Mouse (Mus musculus): Measurements from ENCODE around the gene St6galnac4. TPM values are rescaled to one million over a fixed set of nuclear protein-coding genes. Genes with fewer than 3 reads are reported as not detected.

The St6galnac4 gene
- polyA plus RNA-seq, 1 experiment from 2014 or later = 33.1 TPM

DNA sequence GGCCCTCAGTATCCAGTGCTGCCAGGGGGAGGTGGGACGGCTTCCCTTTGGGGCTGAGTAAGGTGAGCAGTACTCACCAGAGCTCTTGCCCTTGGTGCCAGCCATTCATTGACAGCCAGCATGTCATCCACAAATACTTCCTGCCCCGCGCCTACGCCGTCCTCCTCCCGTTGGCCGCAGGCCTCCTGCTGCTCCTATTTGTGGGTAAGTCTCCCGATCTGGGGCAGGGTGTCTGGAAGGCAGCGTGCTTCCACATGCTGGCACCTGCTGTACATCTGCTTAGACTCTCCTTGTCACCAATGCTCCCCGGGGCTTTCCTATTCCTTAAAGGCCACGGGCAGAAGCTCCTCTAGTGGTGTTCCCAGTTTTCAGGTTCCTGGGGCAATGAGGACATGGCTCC, 14.7 kb upstream of the St6galnac4 start:
- WGBS = 87% methylated on average over 11 of the region's 11 CpGs

DNA sequence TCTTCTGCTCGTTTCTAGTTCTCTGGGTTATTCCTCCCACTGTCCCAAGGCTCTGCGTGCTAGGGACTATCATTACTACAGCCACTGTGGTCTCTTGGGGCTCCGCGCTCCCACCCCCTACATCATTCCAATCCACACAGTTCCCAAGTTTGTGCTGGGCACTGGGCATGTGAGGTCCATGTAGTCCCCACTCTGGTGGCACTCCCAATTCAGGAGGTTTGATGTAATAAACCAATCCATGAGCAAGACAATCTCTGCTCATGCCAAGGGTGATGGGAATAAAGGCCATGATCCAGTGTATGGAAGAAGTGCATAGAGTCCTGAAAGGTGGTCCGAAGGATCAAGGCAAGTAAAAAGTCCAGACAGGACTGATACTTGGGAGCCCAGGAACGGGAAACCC, 12.4 kb upstream of the St6galnac4 start, which contains the start of gene Pip5kl1:
TSS of gene Pip5kl1 (plus strand) at position 301 of the 400 bp plus-strand sequence.
- Histone ChIP-seq H3K4me3 (peak within 1 kb of the TSS; percentile 55), H3K4me2 (peak within 1 kb of the TSS; percentile 97)

More for the DNA sequence above, 14.7 kb upstream of the St6galnac4 start:
- no peaks in the 10 kb centered on the region for H3K27me3 ChIP-seq
- no peak overlapping the region for H3K27ac ChIP-seq
- no peak overlapping the region for H3K4me3 ChIP-seq
- H3K9me3 ChIP-seq = no peaks in the 10 kb centered on the region
- no peak overlapping the region for H3K4me2 ChIP-seq
- no peak overlapping the region; the same call in 1 of the 2 replicates for H3K9ac ChIP-seq
- peaks cover 23% of the 10 kb centered on the region for H3K4me1 ChIP-seq
- no peak for ATAC-seq (ENCODE audit: insufficient number of reproducible peaks, insufficient read depth, low FRiP score, low TSS enrichment, low read depth)
- peaks cover 33% of the 10 kb centered on the region for H3K36me3 ChIP-seq

DNA sequence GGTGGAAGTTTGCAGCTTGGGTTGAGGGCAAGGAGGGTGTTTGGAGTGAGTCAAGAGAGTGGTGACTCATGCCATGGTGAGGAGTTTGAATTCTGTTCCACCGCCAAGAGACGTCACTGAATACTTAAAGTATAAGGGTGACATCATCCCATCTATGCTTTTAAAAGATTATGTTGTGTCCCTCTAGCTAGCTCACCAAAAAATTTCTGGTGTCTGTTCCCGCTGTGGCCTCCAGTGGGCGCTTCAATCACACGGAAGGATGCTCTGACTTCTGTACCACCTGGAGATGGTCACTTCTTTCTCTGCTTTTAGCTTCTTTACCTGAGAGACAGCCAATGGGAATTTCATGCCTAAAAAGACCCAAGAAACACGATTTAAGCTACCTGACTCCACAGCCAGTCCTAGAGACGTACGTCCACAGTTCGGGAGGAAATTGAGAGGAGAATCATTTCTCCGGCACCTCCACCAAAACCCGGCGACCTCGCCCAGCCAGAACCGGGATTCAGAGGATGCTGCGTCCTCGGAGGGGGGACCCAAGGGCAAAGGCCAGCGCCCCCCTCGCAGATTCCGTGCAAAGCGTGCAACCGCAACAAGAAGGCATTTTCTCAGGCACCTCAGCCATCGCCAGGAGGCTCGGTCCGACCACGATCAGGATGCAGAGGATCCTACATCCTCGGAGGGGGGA, 11.9 kb upstream of the St6galnac4 start:
- peak overlapping the region; percentile 68 for H3K9ac ChIP-seq

More for the DNA sequence above, 12.4 kb upstream of the St6galnac4 start, which contains the start of gene Pip5kl1:
- peak within 1 kb of the TSS; percentile 68 for H3K9ac ChIP-seq
- peaks cover 13% of the 10 kb centered on the region; the same call in 1 of the 2 replicates for H3K36me3 ChIP-seq
- ATAC-seq (ENCODE audit: insufficient number of reproducible peaks, insufficient read depth, low FRiP score, low TSS enrichment, low read depth) = no peak
- WGBS = 80% methylated on average over 6 of the region's 6 CpGs
- no peak within 1 kb of the TSS for H3K27ac ChIP-seq
- H3K4me1 ChIP-seq = peaks cover 28% of the 10 kb centered on the region
- no peaks in the 10 kb centered on the region for H3K9me3 ChIP-seq
- peaks cover 21% of the 10 kb centered on the region for H3K27me3 ChIP-seq

GRCm38 (mm10) chr2:32575586-32576160, 11.2 kb upstream of the St6galnac4 start, which contains the start of gene 9430097D07Rik:
9430097D07Rik (minus strand) TSS chr2:32575684.
- Histone ChIP-seq H3K9me3 (no peaks in the 10 kb centered on the region), H3K4me1 (peaks cover 28% of the 10 kb centered on the region), H3K27ac (no peak within 1 kb of the TSS), H3K27me3 (peaks cover 31% of the 10 kb centered on the region), H3K36me3 (peaks cover 13% of the 10 kb centered on the region; the same call in 1 of the 2 replicates), H3K4me3 (peak within 1 kb of the TSS; percentile 55), H3K4me2 (peak within 1 kb of the TSS; percentile 97), H3K9ac (peak within 1 kb of the TSS; percentile 68)
- WGBS = 4% methylated on average over 28 of the region's 28 CpGs
- 0 out of 2 replicates have a peak, but pooled peaks have one; percentile 40 for ATAC-seq (ENCODE audit: insufficient number of reproducible peaks, insufficient read depth, low FRiP score, low TSS enrichment, low read depth)

More for the DNA sequence above, 11.9 kb upstream of the St6galnac4 start:
- under 1% methylated on average over 26 of the region's 26 CpGs for WGBS
- peak overlapping the region; percentile 55 for H3K4me3 ChIP-seq
- peak overlapping the region; percentile 97 for H3K4me2 ChIP-seq
- peaks cover 26% of the 10 kb centered on the region for H3K27me3 ChIP-seq
- peaks cover 13% of the 10 kb centered on the region; the same call in 1 of the 2 replicates for H3K36me3 ChIP-seq
- no peak overlapping the region for H3K27ac ChIP-seq
- H3K9me3 ChIP-seq = no peaks in the 10 kb centered on the region
- no peak for ATAC-seq (ENCODE audit: insufficient number of reproducible peaks, insufficient read depth, low FRiP score, low TSS enrichment, low read depth)
- peaks cover 28% of the 10 kb centered on the region for H3K4me1 ChIP-seq

DNA sequence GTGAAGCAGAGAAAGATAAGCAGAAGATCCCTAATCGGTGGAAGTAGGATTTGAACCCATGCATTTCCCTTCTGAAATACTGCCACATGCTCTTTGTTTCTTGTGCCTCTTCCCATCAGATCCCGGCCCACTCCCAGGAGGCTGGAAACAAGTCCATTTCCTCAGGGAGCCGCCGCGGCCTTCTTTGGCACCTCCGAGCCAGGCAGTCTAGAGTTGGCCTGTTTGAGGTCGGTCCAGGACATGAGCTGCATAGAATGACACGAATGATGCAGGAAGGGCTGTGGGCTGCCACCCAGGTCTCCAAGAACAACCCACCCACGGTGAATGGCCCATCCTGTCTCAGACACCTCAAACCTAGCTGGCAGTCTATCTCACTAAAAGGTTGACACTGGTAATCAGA, 10.4 kb upstream of the St6galnac4 start:
- Histone ChIP-seq H3K9me3 (no peaks in the 10 kb centered on the region), H3K27ac (no peak overlapping the region), H3K9ac (no peak overlapping the region), H3K4me3 (no peak overlapping the region), H3K4me1 (peaks cover 23% of the 10 kb centered on the region), H3K27me3 (peaks cover 31% of the 10 kb centered on the region), H3K4me2 (no peak overlapping the region), H3K36me3 (peaks cover 13% of the 10 kb centered on the region; the same call in 1 of the 2 replicates)
- WGBS = 88% methylated on average over 9 of the region's 9 CpGs
- ATAC-seq (ENCODE audit: insufficient number of reproducible peaks, insufficient read depth, low FRiP score, low TSS enrichment, low read depth) = no peak

DNA sequence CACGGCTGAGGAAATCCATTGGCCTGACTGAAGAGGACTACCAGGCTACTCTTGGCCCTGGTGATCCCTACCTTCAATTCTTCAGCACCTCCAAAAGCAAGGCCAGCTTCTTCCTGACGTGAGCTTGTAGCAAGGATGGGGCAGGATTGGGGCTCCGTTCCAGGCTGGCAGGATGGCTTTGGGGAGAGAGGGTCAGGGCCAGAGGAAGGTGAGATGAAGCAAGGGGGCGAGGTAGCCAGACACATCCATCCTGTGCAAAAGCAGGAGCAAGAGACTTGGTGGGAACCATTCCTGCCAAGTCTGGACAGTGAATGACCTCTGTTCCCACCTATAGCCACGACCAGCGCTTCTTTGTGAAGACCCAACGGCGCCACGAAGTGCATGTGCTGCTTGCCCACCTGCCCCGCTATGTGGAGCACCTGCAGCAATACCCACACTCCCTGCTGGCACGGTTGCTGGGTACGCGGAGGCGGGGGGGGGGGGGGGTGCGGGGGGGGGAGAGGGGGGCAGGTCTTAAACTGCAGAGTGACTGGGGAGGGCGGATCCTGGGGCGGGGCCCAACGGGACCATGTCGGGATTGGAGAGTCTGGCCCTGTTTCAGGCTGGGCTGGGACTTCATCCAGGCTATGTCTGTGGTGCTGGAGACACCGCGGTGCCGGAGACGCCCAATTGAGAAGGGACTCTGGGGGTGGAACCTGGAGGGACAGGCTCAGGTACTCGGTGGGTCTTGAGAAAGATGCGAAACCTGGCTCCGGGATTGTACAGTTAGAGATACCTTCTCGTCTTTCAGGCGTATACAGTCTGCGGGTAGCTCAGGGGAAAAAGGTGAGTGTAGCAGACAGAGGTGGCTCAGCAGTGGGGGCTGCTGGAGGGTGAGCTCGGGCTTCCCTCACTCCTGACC, 8.5 kb upstream of the St6galnac4 start:
- Histone ChIP-seq H3K4me2 (no peak overlapping the region), H3K4me1 (peaks cover 25% of the 10 kb centered on the region), H3K9ac (no peak overlapping the region), H3K4me3 (no peak overlapping the region), H3K27me3 (peaks cover 38% of the 10 kb centered on the region), H3K36me3 (peaks cover 1% of the 10 kb centered on the region; the same call in 1 of the 2 replicates), H3K9me3 (no peaks in the 10 kb centered on the region), H3K27ac (no peak overlapping the region)
- no peak for ATAC-seq (ENCODE audit: insufficient number of reproducible peaks, insufficient read depth, low FRiP score, low TSS enrichment, low read depth)
- WGBS = 32% methylated on average over 25 of the region's 30 CpGs

GRCm38 (mm10) chr2:32581450-32582095, 5.3 kb upstream of the St6galnac4 start:
- peak overlapping the region; percentile 31 for H3K4me3 ChIP-seq
- H3K4me2 ChIP-seq = peak overlapping the region; percentile 43
- 37% methylated on average over 19 of the region's 19 CpGs for WGBS
- H3K9ac ChIP-seq = no peak overlapping the region
- H3K9me3 ChIP-seq = no peaks in the 10 kb centered on the region
- no peak overlapping the region for H3K27ac ChIP-seq
- no peaks in the 10 kb centered on the region for H3K36me3 ChIP-seq
- peaks cover 38% of the 10 kb centered on the region for H3K27me3 ChIP-seq
- ATAC-seq (ENCODE audit: insufficient number of reproducible peaks, insufficient read depth, low FRiP score, low TSS enrichment, low read depth) = no peak
- peaks cover 15% of the 10 kb centered on the region; the same call in 1 of the 2 replicates for H3K4me1 ChIP-seq

DNA sequence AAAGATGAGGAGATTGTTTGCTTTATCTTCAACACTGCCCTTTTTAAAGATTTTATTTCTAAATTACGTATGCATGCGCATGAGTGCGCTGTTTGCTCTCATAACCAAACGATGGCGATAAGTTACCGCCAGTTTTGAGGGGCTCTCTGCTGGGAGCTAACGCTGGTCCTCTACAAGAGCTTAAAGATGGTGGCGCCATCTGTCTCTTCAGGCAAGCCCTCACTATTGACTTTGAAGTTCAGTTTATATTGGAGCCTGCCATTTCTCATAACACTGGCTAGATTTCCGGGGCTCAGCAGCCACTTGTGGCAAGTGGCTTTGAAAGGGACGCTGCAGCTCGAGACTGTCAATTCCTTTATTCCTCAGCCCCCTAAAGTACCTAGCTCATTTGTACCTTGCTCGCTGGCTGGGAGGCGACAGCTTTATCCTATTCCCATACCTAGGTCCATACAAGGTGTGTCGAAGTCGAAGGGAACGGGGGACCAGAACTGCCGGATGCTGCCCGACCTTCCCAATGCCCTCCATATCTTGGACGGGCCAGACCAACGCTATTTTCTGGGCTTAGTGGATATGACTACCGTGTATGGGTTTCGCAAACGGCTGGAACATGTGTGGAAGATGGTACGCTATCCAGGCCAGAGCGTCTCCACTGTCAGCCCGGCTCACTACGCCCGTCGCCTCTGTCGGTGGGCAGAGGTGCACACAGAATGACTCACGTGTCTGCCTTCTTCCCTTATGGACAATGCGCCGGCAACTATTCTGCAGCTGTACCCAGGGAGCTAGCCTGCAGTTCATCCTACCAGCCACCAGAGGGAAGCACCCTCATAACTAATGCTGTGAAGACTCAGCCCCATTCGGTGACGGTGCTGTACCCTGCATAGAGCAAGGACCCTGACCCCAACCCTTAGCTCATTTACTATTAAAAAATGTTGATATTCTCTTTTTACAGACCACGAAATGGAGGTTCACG, 3.8 kb upstream of the St6galnac4 start:
- Histone ChIP-seq H3K9ac (peak overlapping the region; percentile 59), H3K4me1 (peaks cover 27% of the 10 kb centered on the region), H3K9me3 (no peaks in the 10 kb centered on the region), H3K27ac (no peak overlapping the region), H3K4me2 (peak overlapping the region; percentile 67), H3K4me3 (peak overlapping the region; percentile 36), H3K36me3 (no peaks in the 10 kb centered on the region), H3K27me3 (peaks cover 30% of the 10 kb centered on the region)
- WGBS = 15% methylated on average over 37 of the region's 37 CpGs
- peak; percentile 57; the same call in 1 of the 2 replicates for ATAC-seq (ENCODE audit: insufficient number of reproducible peaks, insufficient read depth, low FRiP score, low TSS enrichment, low read depth)

- Histone ChIP-seq H3K4me1 (peaks cover 37% of the 10 kb centered on the region), H3K36me3 (peaks cover 9% of the 10 kb centered on the region), H3K9ac (no peak overlapping the region), H3K27ac (no peak overlapping the region), H3K27me3 (peaks cover 10% of the 10 kb centered on the region), H3K9me3 (no peaks in the 10 kb centered on the region), H3K4me2 (no peak overlapping the region), H3K4me3 (no peak overlapping the region)
- ATAC-seq (ENCODE audit: insufficient number of reproducible peaks, insufficient read depth, low FRiP score, low TSS enrichment, low read depth) = no peak
- 86% methylated on average over 7 of the region's 7 CpGs for WGBS
These were observed 1.7 kb upstream of the St6galnac4 start for GRCm38 (mm10) chr2:32585149-32585714.

Measured in embryonic facial prominence, embryonic 13.5 days (tissue).